Mouse (Mus musculus) ovary, postnatal 10 days (tissue): ENCODE data around the gene Ap2m1.

Source experiments
- DNase-seq: peaks from one replicate; pipeline ENCODE4 v3.0.0; 2022; ENCODE audit warnings: low spot score

Gene Ap2m1

DNA sequence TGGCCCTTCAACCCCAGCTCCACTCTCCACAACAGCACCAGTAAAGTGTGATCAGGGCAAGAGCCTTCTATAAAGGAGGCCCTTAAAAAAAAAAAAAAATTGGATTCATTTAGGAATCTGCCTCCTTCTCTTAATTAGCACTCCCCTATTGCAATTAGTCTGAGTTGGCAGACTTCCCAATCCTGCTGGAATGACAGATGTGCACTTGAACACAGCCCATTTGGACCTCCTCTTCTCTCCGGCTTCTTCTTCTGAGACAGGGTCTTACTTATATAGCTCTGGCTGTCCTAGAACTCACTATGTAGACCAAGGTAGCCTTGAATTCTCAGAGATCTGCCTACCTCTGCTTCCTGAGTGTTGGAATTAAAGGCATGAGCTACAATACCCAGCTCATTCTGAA, 5.9 kb upstream of the Ap2m1 start:
- no peak for DNase-seq

DNA sequence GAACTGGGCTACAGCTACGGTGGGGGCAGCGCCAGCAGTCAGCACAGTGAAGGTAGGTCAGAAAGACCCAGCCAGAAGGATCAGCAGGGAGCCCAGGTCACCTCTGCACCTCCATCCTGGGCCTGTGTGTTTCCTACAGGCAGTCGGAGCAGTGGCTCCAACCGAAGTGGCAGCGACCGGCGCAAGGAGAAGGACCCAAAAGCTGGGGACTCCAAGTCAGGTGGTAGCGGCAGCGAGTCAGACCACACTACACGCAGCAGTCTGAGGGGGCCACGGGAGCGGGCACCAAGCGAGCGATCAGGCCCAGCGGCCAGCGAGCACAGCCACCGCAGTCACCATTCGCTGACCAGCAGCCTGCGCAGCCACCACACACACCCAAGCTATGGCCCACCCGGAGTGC, 4.3 kb upstream of the Ap2m1 start:
- DNase-seq = no peak

DNA sequence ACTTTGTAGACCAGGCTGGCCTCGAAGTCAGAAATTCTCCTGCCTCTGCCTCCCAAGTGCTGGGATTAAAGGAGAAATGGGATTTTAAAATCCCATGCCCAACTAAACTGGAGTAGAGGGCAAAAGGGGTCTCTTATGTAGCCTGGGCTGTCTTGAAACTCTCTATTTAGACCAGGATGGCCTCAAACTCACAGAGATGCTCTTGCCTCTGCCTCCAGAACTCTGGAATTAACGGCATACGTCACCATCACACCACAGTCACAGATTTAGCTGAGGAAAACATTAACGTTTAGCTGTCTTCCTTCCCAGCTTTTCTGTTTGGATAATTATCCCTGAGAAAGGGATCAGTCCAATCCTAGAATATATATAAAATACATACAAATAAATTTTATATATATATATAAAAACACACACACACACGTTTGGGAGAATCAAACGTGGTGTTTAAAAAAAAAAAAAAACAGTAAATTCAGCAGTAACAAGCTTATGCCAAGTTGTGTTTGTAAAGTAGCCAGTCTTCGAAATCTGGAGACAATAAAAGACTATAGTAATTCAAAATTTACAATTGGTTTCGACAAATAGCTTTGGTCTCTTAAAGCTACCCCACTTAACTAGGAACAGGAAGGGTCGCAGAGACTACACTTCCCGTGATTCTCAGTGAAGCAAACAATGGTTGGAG, 522 bp upstream of the Ap2m1 start:
- DNase-seq = no peak

DNA sequence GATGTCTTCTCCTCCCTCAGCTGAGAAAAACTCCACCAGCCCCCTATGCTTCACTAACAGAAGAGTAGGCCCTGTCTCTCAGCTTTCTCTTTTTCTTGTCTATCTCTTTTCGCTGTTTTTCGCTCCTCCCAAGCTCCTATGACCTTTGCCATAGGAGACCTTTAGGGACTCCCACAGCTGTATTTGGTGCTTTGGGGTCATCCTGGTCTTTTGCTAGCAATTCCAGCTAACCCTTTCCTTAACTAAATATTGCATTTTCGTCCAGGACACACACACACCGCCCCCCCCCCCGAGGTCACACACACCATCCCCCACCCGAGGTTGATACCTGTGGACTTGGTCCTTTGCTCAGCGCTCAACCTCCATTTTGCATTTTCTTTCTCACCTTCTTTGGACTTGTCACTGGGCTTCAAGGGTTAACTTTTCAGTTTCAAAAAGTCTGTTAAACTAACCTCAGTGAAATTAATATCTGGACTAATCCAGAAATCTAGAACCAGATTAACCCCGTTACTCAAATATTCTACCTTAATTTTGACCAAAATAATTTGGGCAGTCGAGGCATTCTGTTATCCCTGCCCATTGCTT, 895 bp downstream of the Ap2m1 start:
- DNase-seq = no peak

DNA sequence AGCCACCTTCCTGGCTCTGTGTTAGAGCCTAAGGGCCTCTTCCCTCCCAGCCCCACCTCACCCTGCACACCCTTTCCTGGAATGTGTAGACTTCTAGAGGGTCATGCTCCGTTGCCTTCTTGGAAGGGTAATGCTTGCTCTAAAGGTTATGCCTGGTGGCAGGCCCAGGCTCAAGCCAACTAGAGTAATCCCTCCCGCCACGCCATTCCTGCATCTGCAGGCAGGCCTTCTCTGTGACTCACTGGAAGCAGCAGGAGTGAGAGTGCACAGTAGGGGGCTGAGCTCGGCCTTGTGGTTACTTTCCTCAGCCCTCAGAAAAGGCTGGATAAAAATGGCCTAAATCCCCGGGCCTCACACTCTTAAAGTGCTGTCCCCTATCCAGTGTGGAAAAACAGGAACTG, 1.8 kb downstream of the Ap2m1 start:
- DNase-seq = no peak

DNA sequence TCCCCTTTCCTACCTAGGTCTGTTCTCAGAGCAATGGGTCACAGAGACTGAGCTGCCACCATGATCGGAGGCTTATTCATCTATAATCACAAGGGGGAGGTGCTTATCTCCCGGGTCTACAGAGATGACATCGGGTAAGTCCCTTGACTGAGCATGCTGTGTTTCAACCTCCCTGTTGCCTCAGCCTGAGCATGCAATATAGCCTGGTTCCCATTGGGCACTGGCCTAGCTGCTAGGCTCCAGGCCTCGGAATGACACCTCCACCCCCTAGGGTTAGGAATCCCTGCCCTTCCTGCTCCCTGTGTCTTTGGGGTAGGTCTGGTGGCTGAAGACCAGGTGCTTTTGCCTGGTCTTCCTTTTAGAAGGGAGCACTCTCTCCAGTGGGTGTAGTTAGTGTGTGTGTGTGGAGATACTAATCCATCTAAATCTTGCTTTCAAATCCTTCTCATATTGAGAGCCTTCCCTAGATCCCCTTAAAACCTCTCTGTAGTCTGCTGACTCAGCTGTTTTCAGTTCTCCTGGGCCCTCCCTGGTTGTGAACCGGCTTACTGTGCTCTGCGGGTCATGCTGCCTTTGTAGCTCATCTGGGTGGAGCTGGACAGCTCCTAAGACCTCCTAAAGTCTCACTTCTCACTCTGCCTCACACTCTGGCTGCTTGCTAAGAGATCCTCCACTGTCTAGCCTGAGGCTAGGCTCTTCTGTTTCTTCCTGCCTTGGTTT, 2.5 kb downstream of the Ap2m1 start:
- no peak for DNase-seq

DNA sequence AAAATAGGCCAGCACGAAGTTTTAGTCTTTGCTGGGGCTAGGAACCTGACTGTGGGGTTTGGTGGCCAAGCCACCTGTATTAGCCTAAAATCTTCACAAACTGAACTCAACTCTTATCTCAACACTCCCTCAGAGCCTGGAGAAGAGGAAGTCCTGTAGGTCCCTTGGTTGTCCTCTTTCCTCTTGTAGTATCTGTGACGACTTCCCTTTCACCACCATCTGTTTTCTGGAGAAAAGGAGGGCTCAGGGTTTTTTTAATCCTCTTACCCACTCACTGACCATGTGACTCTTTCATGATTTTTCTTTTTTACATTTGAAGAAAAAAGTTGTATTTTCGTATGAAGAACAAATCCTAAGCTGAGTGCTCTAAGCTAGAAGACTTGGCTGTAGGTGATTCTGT, 4.4 kb downstream of the Ap2m1 start:
- DNase-seq = no peak

DNA sequence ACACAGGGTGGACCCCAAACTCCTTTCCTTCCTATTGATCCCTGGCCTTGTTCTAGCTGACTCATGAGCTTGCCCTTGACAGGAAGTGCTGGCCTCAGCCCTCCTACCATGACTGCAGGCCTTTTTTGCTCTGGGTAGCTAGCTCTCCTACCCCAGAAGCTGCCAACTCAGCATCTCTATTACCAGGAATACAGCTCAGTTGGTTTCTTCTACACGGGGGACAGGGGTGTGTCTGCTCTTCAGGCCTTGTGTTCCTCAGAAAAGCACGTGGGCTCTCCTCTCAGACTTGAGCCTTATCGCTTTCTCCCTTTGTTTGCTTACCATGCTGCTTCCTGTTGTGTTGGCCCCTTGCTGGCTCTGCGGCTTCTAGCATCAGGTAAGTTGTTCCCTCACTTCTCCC, 5.2 kb downstream of the Ap2m1 start:
- no peak for DNase-seq

DNA sequence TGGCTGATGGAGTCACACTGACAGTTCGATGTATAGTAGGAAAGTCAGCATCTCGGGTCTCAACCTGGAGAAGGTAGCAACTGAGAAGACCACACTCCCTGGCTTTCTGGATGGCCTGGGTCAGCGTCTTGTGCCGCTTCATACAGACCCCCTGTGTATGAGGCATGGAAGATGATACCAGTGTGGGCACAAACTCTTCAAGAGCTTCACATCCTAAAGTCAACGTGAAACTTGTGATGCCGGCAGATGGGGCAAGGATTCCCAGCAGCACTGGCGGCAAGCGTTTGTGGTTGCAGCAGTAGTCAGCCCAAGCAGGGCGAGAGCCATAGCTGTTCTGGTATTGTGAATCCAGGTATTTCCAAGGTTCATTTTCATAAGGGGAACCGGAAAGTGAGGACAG, 10.4 kb downstream of the Ap2m1 start:
- DNase-seq = no peak

DNA sequence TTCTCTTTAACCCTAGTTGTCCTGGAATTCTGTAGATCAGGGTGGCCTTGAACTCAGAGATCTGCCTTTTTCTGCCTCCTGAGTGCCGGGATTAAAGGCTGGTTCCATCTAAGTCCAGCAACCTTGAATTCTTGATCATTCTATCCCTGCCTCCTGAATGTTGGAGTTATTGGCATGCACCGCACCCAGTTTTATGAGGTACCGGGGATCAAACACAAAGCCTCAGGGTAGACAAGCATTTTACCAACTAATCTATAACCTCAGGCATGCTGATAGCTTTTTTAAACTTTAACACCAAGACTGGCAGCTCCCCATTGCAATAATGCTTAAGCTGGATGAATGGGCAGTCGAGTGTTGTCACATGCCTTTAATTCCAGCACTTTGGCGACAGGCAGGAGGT, 12.1 kb downstream of the Ap2m1 start:
- no peak for DNase-seq

DNA sequence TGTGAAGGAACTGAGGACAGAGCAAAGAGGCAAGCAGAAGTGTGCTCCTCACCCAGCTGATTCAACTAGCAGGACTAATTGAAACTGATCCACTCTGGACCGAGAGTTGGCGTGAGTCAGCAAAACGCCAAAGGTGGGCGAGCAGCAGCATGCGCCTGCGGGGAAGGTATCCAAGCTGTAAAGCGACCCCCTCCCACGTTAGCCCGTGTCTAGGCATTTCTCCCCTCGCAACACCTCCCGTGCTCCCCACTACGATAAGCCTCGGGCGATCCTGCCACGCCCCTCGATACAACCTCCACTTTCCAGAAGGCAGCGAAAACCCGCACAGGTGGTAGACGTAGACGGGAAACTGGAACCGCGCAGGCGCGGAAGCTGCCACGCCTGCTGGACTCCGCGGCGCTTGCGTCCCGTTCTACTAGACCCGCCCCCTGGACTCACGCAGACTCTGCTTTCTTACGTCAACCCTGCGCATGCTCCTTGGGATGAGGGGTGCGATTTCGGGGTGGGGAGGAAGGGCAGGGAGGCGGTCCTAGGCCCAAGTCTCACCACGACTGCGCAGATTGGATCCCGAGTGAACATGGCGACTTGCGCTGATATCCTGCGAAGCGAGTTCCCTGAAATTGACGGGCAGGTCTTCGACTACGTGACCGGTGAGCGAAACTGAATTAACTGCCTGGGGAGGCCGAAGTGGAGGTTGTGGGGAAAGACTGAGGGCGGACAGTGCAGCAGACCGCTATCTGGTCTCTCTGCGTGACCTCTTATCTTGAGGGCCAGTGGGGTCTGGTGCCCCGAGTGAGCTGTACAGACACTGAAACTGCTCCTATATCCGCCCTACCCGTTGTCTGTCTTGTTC, 13.0 kb downstream of the Ap2m1 start, which contains the start of gene Abcf3:
TSS of gene Abcf3 (plus strand) at position 482 of the 853 bp plus-strand sequence.
- peak; percentile 89 for DNase-seq

DNA sequence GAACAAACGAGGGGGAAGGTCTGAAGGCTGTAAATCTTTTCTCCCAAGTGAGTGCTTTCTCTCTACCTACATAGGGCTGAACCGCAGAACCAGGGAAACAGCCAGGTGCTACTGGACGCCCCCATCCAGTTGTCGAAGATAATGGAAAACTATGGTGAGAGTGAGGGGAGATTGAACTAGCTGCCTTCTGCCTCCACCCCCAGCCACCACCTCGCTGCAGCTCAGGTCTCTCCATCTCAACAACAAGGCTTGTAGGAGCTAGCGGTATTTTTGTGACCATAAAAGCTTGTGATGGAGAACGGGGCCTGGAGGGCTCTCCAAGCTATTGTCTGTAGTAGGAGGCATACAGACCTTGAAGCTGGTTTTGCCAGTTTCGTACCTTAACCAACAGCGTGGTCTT, 13.9 kb downstream of the Ap2m1 start:
- DNase-seq = no peak

DNA sequence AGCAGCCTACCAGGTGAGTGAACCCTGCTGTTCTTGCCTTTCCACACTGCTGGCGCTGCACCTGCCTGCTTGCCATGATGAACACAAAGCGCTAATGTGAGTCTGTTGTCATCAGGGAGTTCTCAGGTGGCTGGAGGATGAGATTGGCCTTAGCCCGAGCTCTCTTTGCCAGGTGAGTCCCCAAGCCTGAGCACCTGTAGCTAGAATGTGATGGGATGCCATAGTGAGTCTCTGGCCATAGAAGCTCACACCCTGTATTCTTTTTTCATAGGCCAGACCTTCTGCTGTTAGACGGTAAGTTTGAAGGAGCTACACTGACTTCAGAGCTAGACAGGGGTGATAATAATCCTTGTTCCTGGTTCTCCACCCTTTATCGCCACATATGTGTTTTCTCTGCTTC, 16.4 kb downstream of the Ap2m1 start:
- DNase-seq = no peak

DNA sequence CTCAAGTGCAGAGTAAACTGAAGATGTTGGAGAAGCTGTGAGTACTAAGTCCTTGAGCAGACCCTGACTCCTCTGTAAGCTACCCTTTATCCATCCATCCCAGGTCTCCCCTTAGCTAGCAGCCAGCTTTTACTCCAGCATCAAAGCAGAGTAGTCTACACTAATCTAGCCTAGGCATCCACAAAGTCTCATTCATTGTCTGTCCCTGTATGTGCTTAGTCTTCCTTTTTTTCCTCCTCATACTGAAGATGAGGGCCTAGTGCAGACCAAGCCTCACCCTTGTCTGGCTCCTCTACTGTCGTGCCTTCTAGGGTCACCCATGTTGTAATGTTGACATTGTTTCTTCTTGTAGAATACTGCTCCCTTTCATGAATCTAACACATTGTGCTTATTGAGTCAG, 17.3 kb downstream of the Ap2m1 start:
- DNase-seq = no peak

DNA sequence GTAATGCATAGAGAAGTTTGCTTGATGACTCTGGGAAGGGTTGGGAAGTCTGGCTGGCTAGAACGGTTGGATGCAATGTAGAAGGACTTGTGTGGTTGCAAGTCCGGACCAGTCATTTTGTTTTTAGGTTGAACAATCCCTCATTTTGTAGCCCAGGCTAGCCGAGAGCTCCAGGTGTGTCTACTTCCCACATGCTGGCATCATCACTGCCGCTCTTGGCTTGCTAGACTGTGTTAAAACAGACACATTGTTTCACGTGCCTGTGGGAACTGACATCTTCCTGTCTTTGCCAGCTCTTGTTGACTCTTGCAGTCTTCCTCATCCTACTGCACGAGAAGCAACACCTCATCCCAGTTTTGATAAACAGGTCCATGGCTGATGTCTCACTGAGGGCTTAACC, 19.7 kb downstream of the Ap2m1 start:
- no peak for DNase-seq

DNA sequence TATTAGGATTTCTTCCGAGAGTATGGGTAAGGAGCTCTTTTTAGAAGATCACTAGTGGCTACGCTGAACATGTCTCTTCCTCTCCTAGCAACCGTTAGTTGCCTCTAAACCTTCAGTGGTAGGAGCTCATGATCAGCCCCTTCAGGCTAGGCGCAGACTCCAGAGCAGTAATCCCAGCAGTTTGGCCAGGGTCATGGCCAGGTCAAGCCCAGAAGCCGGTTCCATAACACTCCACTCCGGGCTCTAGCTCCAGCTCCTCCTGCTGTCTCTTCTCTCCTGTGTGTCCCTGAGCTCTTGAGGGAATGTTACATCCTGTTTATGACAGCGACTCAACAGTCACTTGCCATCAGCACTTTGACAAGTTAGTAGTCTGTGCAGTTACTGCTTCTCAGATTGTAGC, 22.1 kb downstream of the Ap2m1 start:
- DNase-seq = no peak

DNA sequence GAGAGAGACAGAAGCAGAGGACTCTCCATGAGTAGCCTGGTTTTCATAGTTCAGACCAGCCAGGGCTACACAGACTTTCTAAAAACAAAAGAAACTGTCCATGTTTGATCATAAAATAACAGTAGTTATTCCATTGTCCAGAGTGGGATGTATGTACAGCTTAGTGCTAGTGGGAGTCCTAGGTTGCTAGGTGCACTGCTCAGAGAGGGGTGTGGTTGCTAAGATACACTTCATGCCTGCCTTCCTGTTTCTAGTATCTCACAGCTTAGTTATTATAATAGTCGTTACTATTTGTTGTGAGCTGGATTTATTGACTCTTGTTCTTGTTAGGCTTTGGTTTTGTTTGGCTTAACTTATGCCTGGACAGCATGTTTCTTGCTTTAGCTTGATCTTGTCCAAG, 29.8 kb downstream of the Ap2m1 start:
- DNase-seq = no peak

DNA sequence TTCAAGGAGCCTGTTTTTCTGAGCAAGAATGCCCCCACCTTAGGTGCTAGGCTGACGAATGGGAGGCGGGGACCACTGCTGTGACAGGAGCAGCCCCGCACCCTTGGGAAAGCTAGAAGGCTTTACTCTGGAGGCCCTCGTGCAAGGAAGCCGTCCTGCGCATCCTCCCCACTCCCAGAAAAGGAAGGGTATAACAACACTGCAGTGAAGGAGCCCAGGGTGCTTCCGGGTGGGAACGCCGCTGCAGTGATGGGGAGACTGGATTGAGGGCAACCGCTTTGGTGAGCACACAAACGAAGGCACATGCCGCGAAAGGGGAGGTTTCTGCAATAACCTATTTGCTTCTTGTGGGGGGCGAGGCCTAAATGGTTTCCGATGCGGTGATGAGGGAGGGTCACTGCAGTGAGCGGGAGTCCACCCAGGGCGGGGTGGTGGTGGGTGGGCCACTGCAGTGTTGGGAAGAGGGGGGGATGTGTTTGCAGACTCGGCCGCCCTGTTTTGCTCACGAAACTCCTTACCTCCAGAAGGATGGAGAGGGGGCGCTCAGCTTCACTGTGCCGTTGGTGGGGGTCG, 54.2 kb downstream of the Ap2m1 start, which contains the start of gene Vwa5b2:
TSS of gene Vwa5b2 (plus strand) at position 106 of the 573 bp plus-strand sequence.
- DNase-seq = no peak

DNA sequence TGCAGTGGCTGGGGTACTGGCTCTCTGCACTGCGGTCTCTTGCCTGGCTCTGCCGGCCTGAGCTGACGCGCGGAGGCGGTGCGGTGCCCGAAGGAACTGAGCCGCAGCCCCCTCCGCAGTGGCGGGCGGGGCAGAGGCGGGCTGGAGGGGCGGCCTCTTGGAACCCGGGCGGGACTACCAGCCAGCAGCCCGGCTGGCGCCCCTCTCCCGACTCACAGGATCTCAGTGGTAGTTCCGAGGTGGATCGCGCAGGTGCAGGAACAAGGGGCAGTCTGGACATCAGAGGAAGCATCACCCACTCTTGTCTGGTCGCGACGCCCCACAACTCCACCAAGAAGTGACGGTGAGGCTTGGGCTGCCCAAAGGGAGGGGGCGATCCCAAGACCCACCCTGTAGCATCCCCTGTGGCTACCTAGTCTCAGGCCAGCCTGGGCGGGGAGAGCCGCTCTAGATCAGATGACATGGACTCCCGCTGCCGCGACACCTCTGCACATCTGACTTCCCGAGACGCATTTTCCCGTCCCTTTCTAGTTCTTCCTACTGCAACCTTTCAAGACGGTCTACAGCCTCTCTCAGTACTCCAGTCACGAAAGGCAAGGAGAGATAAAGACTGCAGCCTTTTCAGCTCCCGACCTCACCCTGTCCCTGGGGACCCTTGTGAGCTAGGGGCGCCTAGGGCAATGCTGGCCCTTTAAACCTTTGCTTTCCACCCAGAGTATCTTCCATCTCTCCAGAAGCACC, 54.8 kb downstream of the Ap2m1 start:
- DNase-seq = no peak

DNA sequence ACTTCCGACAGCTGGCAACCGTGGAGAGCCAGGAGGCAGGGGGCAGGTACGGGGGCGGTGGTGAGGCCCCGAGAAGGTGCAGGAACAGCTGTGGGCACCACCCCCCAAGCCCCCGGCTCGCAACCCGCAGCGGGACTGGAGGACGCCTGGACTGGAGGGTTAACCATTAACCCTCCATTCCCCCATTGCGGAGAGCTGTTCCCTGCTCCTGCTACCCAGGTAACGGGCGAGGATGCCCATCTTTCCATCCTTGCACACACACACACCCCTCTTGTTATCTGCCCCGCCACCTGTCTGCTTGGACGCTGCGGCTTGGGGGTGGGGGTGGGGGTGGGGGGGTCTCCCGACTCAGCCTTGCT, 55.4 kb downstream of the Ap2m1 start:
- no peak for DNase-seq

DNA sequence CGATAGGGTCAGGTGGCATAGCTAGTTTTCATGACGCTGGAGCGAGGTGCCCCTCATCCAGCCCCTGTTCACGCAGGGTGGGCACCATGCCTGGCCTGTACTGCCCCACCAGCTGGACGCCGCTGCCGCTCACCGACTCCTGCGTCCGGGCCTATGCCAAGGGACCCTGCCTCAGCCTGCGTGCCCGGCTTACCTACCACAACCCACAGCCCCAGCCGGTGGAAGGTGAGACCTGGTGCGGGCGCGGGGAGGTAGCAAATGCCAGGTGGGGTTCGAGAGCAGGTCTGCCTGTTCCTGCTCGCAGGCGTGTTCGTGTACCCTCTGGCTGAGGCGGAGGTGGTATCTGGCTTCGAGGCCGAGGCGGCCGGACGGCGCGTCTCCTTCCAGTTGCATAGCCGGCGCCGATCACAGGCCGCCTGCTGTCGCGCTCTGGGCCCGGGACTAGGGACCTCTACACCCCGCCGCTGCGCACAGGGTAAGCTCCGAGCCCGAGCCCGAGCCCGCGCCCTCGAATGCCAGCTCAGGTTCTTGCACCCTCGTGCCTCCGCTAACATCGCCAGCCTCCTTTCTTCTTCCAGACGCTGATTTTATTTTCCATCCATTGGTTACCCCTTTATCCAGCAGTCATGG, 55.9 kb downstream of the Ap2m1 start:
- DNase-seq = no peak
